Mouse (Mus musculus): ENCODE results near the gene Col4a6.
A peak's percentile ranks its signal among the peaks of the same experiment; 100 is the strongest.

Col4a6 gene

DNA sequence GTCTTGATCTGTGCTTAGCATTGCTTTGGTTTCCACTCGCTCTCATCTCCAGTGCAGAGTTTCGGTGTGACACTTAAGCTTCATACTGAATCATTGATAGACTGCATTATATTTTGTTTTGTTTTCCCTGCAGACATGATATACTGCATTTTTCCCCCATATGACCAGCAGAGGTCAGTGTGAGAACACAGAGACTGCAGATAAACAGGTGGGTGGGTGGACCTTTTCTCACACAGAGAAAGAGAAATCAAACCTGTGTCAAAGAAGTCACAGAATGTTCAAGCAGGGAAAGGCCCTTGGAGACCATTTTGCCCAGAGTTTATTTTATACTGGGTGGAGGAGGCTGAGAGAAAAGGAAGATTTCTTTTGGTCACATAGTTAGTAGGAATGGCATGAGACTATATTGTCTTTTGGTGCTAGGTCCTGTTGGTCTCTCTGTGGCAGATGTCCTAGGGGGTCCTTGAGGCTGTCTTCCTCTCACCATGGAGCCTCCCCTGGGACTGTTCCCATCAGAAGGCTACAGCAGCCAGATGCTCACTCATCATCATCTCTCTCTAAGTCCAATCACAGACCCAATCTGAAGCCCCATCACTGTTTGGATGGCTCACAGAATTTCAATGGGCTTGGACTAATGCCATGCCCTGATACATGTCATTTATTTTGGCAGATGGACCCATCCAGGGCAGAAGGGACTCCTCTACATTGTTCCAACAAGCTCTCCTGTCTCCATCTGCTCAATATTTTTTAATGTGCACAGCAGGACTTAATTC is 237.1 kb downstream of the Col4a6 start:
- peak; percentile 13 for DNase-seq

DNA sequence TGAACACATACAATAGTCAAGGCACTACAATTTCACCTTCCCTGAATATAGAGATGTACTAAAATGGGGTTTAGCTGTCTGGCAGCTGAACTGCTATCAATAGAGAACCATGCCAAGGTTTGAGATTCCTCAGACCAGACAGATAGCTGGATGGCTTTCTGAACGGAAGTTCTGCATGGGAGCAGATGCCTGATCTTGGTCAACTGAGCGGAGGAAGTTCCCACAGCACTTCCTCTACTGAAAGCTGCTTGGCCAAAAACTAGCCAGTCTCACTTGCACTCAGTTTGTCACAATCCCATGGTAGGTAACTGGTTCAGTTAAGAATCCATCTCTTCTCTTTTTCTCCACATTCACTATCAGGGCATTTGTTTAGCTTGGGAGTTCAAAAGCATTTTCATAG is 245.7 kb downstream of the Col4a6 start:
- DNase-seq, result no peak

DNA sequence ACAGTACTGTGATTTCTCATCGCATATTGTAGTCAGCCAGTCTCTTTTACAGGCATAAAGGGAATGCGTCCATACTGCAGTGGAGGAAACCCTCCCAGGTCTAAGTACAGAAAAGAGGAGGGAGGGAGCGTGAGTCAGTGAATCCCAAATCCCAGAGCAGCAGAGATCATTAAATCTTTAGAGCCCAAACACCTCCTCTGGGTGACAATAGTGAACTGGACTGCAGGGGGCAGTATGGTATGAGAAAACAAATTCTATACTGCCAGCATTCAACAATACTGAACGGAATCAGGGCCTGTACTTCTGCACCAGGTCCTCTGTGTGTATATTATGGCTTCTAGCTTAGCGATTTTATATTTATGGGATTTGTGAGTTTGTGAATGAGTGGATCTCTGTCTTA is 261.1 kb downstream of the Col4a6 start:
- peak; percentile 44 for DNase-seq

DNA sequence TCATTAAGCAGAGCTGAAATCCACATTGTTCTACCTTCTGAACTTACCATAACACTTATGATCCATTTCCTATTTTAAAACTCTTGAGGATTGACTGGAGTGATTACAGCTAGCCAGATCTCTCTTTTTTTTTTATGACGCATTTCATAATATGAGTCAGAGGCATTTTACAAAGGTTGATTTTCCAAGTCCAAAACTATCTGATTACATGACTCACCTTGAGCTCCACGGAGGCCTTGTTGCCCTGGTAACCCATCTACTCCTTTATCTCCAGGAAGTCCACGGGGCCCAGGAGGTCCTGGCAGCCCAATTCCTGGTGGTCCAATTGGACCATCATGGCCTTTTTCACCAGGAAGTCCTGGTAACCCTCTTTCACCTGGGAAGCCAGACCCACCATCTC is 274.9 kb downstream of the Col4a6 start:
- no peak for DNase-seq

DNA sequence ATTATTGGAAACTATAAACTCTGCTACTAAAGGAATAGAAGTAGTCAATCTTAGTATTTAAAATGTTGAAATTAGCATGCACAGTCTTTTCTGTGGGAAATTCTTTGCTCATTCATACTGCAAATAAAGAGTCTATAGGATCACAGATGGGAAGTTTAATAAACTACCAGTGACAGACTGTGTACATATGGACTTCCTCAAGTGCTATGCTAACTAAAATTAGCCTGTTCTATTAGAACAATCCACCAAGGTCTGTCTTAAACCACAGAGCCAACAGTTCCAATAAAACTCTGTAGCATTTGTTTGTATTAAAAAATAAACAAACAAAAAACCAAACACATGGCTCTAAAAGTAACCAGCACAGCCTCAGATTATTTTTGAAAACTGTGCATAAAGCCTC is 278.8 kb downstream of the Col4a6 start:
- DNase-seq, result no peak

DNA sequence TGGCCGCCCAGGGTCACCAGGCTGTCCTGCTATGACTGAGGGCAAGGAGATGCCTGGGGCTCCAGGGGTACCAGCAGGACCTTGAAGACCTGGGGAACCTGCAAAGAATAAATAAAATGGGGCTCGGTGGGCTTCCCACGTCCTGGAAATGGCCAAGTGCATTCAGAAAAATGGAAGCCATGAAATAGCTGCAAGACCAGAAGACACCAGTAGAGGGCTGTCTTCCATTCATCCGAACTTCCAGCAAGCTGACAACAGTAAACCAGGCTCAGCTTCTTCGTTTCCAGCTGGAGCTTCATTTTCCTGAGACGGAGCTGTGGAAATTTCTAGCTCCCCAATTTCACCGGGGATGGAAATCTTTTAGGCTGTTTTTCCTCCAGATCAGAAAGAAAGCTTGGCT is 298.5 kb downstream of the Col4a6 start:
- peak; percentile 25 for DNase-seq

DNA sequence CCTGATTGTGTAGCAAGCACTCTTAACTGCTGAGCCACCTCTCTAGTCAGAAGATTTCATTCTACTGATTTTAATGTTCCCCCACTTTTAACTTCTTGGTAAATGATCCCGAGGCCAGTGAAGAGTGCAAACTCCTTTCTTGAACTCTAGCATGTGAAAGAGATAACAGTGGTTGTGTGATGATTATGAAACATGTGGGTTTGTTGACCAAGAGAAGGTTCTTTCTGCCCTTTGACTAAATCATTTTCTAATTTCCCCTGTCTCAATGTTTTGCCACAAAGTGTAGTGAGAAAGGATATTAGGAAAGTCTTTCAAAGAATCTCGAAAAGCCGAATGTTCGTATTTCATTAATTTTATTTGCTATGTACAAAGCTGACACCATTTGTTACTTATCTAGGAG is 308.8 kb downstream of the Col4a6 start:
- no peak for DNase-seq

DNA sequence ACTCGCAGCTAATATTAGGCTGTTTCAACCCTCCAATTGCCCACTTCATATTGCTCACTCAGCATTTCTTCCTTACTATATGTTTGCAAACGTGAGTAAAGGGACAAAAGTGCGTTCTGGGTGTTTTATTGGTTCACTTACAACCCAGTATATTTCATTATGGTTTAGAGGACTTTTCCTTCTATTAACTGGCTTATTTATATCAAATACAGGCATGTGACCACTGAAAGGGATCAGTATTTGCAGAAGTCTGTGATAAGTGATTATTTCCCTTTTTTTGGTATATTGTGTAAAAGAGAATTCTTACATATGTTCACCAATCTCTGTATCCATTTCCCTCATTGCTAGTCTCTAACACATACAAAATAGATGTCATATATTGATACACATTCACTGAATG is 313.5 kb downstream of the Col4a6 start:
- no peak for DNase-seq

DNA sequence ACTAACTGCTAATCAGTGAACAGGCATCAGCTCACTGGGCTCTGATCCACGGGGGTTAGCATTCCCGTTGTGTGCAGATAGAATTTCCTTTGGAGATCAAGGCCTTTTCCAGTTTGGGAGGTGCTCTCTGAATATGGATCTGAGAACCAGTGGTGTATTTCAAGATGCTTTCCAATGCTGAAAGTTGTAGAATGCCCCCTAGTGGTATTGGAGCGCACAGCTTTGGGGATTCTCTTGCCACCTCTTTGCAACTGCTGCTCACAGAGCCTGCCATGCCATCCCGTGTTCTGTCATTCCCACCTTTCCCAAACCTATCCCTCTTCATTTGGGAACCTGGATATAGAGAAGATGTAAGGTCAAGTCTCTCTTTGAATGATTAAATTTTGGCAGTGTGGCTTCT is 315.7 kb downstream of the Col4a6 start:
- DNase-seq, result no peak

DNA sequence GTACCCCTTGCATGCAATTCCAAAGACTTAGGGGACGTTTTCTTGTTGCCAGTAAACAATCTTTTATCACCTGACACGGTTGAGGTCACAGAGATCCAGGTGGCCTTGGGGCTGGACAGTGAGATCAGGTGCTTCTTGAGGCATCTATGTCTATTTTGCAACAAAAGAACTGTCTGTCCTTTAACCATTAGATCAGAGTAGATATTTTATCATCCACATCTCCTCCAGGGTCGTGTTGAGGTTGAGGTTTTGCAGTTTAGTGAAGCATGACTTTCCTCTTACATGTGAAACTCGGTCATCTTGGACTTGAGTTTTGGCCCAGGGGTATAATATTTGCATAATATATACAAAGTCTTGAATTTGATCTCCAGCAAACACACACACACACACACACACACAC is 316.2 kb downstream of the Col4a6 start:
- no peak for DNase-seq

DNA sequence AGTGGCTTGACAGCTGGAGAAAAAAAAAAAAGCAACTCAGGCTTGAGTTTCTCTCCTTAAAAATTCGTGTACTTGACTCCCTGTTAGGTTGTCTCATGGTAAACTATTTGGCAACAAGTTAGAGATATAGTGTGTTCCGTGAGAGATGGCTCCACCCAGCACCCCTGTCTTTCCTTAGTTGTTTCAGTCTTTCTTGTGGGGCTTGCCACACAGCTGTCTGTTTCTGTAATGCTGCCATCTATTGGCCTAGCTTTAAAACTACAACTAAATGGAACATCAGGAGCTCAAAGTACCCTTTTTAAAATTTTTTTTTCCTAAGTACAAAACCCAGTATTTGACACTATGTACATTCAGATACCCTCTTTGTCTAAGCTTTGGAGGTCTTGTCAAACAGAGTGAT is 317.2 kb downstream of the Col4a6 start:
- DNase-seq, result no peak

DNA sequence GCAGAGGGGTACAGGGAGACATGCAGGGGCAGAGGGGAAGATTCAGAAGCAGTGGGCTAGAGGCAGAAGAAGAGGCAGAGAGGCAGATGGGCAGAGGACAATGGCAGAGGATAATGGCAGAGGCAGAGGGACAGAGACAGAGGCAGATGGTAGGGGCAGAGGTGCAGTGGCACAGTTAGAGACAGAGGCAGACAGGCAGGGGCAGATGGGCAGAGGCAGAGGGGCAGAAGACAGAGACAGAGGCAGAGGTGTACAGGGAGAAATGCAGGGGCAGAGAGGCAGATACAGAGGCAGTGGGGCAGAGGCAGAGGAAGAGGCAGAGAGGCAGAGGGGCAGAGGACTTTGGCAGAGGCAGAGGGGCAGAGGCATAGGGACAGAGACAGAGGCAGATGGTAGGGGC is 322.7 kb downstream of the Col4a6 start:
- DNase-seq, result no peak

DNA sequence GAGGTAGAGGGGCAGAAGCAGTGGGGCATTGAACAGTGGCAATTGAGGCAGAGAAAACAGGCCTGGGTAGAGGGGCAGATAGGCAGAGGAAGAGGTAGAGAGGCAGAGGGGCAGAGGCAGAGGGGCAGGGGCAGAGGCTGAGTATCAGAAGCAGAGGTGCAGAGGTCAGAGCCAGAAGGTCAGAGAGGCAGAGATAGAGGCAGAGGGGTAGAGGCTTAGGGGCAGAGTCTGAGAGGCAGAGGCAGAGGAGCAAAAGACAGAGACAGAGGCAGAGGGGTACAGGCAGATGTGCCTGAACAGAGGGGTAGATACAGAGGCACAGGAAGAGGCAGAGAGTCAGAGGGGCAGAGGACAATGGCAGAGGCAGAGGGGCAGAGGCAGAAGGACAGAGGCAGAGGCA is 323.6 kb downstream of the Col4a6 start:
- no peak for DNase-seq

DNA sequence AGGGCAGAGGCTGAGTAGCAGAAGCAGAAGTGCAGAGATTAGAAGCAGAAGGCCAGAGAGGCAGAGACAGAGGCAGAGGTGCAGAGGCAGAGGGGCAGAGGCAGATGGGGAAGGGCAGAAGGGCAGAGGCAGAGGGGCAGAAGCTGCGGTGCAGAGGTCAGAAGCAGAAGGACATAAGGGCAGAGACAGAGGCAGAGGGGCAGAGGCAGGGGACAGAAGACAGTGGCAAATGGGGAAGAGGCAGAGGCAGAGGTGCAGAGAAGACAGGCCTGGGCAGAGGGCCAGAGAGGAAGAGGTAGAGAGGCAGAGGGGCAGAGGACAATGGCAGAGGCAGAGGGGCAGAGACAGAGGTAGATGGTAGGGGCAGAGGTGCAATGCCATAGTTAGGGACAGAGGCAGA is 324.2 kb downstream of the Col4a6 start:
- DNase-seq, result peak; percentile 9

Measured in kidney, postnatal 14 days (tissue).